Mouse (Mus musculus): Measurements from ENCODE around the gene Psmd2.
"Not testable (repeated sequence)": the region's sequence is repeated elsewhere in the genome, so short reads cannot be mapped to it uniquely, and the experiment has no call there.

Psmd2 gene

DNA sequence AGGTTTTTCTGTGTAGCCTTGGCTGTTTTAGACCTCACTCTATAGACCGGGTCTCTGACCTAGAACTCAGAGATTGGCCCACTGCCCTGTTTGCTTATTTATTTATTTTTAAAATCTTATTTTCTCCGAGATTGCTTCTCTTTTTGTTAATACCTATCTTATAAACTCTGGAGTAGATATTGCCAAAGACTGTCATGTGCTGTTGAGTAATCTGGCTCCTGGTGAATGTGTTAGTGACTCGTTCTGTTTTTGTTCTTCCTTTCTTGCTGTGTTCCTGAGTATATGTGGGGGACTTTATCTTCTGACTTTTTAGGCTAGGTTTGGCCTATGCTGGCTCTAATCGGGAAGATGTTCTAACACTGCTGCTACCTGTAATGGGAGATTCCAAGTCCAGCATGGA, 6.2 kb downstream of the Psmd2 start:
- no peak for DNase-seq (ENCODE audit: low read depth)

DNA sequence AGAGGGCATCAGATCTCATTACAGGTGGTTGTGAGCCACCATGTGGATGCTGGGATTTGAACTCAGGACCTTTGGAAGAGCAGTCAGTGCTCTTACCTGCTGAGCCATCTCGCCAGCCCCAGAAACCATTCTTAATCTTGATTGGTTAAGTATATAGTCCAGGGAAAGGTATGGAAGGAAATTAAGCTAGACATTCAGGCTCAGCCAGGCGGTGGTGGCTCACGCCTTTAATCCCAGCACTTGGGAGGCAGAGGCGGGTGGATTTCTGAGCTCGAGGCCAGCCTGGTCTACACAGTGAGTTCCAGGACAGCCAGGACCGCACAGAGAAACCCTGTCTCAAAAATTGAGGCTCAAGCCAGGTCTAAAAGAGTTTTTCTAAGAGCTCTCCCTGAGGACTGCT, 16.6 kb downstream of the Psmd2 start, which contains the start of gene Eif4g1:
Gene Eif4g1 (plus strand): TSS at position 301 of the 400 bp plus-strand sequence.
- not testable (repeated sequence) for DNase-seq (ENCODE audit: low read depth)

DNA sequence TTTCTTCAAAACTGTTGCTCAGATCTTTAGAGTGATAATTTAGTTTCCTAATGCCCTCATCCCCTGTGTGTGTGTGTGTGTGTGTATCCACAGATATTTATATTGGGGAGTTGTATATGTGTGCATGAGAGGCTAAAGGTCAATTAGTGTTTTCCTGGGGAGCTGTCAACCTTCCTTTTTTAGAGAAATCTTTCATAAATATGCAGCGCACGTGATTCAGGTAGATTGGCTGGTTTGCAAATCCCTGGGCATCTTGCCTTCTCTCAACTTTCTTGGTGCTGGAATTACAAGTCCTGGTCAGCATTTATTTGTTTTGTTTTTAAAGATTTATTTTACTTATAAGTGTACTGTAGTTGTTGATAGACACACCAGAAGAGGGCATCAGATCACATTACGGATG, 18.8 kb downstream of the Psmd2 start:
- no peak for DNase-seq (ENCODE audit: low read depth)

DNA sequence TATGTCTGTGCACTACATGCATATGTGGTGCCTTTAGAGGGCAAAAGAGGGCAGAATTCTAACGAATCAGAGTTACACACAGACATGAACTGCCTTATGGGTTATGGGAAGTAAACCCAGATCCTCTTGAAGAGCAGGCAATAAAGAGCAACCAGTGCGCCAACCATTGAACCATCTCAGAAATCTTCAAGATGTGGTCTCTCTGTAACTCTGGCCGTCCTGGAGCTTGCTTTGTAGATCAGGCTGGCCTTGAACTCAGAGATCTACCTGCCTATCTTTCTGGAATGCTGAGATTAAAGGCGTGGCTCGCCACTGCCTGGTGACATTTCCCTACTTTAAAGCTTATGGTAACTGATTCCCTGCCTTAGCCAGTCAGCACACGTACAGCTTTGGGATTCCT, 20.4 kb downstream of the Psmd2 start:
- no peak for DNase-seq (ENCODE audit: low read depth)

DNA sequence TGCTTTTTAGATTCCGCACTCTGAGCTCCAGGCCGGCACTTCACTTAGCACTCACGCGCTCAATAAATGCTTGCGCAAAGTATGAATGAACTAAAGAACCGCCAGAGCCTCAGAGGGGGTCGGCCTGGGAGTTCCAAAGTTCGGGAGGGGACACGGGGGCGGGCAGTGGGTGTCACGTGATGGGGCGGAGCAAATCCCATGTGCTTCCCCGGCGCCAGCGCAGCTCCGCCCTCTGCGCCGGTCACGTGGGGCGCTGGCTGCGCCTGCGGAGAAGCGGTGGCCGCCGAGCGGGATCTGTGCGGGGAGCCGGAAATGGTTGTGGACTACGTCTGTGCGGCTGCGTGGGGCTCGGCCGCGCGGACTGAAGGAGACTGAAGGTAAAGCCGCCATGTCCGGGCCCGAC, 21.0 kb downstream of the Psmd2 start:
- DNase-seq (ENCODE audit: low read depth), result peak; percentile 90

DNA sequence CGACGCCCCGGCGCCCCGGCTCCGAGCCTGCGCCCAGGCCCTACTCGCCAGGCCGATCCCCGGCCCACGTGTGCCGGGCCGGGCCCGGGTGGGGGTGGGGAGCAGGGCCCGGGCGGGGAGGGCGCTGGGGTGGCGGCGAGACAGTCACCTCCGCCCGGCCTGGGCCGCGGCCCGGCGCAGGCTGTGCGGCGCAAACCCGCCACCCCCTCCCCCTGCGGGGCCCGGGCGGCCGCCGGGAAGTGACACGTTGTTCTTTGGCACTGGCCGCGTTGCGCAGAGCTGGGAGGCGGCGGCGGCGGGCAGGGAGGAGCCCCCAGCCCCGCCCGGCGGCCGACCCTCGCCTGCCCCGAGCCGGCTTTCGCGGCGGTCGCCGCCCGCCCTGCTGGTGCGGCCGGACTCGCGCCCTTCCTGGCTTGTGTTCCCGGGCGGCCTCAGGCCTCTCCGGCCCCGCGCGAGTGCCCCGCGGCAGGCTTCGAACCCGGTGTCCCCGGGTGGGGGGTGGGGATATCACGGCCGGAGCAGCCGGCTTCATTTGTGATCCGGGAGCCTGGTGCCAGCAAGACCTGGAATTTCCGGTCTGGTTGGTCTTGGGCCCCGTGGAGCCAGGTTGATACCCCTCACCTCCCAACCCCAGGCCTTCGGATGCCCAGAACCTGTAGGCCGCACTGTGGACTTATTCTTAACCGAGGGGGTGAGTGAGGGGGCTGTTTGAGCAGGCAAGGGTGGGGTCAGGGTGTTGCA, 21.7 kb downstream of the Psmd2 start:
- no peak for DNase-seq (ENCODE audit: low read depth)

DNA sequence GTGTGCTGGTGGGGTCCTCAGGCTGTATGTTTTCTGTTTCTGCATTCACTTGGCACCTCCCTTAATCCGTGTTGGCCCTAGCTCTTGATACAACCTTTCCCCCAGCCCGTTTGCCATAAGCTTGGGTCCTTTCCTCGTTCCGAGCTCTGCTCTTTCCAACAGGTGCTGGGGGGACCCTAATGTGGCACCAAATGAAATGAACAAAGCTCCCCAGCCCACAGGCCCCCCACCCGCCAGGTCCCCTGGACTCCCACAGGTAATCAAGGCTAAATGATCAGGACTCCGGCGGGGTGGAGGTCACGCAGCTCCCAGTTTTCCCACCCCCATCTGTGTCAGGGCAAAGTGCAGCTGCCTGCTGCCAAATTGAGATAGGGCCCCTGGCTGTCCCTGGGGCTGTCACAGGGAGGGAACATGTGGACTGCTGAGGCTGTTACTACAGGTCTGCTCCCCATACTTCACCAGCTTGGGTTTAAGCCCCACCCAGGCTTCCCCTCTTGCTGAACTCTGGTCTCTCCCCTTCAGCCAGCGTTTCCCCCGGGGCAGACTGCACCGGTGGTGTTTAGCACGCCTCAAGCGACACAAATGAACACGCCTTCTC, 22.4 kb downstream of the Psmd2 start:
- DNase-seq (ENCODE audit: low read depth), result no peak

DNA sequence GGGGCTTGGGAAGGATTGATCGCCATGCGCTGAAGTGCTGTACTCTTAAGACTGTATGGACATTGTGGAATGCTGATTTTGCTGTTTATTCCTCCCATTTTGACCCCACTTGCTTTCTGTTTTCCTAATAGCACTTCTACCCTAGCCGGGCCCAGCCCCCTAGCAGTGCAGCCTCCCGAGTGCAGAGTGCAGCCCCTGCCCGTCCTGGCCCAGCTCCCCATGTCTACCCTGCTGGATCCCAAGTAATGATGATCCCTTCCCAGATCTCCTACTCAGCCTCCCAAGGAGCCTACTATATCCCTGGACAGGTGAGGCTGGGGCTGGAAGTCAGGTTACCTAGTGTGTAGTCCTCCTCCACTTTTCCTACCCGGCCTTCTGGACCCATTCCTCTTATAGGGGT, 23.8 kb downstream of the Psmd2 start:
- no peak for DNase-seq (ENCODE audit: low read depth)

DNA sequence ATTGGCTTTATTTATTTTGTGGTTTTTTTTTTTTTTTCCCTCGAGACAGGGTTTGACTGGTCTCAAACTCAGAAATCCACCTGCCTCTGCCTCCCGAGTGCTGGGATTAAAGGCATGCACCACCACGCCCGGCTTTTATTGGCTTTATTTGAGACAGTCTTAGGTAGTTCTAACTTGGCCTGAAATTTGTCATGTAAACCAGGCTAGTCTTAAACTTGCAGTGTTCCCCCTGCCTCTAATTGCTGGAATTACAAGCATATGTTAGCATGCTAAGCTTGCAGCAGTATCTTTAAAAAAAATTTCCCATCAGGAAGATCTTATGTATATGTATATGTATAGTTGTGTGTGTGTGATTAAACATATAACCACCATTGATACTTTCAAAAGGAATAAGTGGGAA, 25.2 kb downstream of the Psmd2 start:
- no peak for DNase-seq (ENCODE audit: low read depth)

DNA sequence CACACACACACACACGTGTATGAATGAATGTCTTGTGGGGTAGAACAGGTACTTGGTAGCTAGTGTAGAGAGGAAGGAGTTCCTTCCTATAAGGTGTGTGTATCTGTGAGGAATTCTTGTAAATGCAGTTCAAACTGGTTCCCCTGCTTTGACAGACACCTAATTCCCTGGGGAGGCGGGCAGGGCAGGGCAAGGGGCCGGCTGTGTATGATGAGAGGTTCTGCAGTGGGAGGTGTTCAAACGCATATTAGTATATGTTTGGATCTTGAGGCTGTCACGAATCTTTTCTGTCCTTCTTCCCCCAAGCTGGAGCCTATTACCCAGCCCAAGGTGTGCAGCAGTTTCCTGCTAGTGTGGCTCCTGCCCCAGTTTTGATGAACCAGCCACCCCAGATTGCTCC, 25.9 kb downstream of the Psmd2 start:
- DNase-seq (ENCODE audit: low read depth), result no peak

DNA sequence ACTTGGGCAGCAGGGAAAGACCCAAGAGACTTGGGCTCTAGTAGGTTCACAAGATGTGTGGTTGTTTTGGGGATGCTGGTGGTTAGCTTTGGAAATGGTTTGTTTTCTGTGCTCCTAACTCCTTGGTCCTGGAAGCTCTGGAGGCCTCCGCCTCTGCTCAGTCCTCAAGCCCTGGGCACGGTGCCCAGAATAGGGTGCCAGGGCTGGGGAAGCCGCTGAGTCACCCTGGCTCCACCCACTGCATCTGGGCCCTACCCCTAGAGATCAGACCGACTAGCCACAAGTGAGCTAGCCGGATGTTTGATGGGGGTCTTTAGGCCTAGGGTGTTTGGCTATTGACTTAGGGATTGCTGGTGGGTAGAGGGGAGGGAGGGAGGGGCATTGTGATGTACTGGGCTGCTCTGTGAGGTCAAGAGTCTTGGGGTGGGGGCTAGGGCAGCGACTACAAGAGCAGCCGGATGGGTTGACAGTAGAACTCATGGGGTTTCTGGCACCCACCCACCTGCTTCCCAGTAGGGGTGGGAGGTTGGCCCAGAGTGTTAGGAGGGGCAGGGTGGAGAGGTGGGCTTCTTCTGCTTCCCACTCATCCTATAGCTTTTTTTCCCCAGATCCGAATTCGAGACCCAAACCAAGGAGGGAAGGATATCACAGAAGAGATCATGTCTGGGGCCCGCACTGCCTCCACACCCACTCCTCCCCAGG, 26.7 kb downstream of the Psmd2 start:
- no peak for DNase-seq (ENCODE audit: low read depth)

DNA sequence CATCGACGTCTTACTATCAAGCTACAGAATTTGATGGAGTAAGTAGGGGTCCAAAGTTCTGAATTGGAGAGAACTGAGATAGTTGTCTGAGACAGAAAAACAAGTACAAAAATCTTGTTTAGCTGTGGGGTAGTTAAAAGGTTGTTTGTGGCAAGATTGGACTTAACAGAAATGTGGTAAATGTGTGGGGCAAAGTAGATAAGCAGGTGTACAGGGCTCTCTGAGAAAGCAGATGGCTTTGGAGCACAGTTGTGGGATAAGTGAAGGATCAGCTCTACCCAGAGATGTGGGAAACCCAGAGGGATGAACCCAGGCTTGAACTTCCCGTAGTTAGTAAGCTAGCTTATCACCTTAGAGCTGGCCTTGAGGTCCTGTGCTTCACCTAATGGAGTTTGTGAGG, 39.3 kb downstream of the Psmd2 start:
- no peak for DNase-seq (ENCODE audit: low read depth)

DNA sequence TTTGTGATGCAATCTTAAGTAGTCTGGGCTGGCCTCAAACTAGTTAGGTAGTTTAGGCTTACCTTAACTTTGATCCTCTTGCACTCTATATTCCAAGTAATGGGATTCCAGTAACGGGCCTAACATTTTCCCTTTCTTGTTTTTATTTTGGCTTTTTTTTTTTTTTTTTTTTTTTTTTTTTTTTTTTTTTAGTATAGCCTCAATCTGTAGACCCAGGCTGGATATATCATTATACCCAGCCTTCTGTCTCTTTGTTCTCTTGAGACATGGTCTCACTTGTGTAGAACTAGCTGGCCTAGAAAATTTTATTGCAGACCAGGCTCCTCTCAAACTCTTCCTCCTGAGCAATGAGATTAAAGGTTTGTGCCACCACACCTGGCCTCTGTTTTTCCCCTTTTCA, 40.2 kb downstream of the Psmd2 start:
- DNase-seq (ENCODE audit: low read depth), result no peak

DNA sequence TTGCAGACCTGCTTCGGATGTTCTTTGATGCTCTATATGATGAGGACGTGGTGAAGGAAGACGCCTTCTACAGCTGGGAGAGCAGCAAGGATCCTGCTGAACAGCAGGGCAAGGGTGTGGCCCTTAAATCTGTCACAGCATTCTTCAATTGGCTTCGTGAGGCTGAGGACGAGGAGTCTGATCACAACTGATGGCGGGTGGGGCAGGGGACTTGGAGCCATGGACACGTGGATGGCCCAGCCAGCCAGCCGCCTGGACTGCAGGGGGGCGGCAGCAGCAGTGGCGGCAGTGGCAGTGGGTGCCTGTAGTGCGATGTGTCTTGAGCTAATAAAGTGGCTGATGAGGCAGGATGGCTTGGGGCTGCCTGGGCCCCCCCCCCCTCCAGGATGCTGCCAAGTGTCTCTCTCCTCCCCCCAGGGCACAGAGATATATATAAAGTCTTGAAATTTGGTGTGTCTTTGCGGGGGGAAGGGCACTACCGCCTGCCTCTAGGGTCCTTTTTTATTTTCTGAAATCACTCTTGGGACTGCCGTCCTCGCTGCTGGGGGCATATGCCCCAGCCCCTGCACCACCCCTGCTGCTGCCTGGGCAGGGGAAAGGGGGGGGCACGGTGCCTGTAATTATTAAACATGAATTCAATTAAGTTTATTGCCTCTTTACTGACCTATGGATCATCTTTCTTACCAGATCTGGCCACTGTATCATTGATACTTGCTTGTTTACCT, 41.0 kb downstream of the Psmd2 start:
- no peak for DNase-seq (ENCODE audit: low read depth)

DNA sequence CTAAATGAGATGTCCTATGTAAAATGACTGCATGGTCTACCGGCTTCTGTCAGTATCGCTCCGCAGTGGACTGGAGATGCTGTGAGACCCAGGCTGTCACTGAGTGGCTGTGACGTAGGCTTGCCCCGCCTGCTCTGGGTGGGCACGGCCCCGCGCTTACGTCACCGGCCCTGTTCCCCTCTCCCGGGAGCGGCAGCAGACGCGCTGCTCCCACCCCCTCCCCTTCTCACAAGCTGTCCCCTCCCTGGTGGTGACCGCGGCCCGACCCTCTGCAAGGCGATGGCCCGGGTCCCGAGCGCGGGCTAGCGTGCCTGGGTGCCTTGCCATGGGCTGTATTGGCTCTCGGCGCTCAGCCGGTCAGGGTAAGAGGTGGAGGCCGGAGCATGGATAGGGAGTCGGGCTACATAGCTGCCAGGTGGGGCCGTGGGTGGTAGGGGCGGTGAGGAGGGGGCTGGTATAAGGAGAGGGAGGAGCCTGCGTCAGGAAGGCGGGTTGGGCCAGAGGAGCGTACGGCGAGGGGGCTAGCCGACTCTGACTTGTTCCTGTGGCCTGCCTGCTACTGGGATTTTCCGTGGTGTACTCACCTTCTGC, 41.8 kb downstream of the Psmd2 start, which contains the start of gene Fam131a:
Gene Fam131a (plus strand): TSS at position 131 of the 591 bp plus-strand sequence.
- DNase-seq (ENCODE audit: low read depth), result peak; percentile 66

DNA sequence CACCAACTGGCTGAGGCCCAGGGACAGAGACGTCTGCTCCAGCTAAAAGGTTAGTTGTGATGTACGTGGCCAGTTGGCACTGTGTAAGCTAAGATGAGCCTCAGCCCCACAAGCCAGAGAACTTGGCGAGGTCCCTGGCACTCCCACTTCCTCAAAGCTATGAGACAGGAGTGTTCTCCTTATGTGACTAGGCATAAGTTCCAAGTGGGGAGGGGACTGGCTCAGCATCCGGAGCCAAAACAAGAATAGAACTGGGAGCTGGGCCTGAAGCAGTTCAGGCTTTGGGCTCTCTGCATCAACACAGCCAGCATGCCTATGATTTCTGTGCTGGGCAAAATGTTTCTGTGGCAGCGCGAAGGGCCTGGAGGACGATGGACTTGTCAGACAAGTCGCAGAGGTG, 43.3 kb downstream of the Psmd2 start:
- no peak for DNase-seq (ENCODE audit: low read depth)

DNA sequence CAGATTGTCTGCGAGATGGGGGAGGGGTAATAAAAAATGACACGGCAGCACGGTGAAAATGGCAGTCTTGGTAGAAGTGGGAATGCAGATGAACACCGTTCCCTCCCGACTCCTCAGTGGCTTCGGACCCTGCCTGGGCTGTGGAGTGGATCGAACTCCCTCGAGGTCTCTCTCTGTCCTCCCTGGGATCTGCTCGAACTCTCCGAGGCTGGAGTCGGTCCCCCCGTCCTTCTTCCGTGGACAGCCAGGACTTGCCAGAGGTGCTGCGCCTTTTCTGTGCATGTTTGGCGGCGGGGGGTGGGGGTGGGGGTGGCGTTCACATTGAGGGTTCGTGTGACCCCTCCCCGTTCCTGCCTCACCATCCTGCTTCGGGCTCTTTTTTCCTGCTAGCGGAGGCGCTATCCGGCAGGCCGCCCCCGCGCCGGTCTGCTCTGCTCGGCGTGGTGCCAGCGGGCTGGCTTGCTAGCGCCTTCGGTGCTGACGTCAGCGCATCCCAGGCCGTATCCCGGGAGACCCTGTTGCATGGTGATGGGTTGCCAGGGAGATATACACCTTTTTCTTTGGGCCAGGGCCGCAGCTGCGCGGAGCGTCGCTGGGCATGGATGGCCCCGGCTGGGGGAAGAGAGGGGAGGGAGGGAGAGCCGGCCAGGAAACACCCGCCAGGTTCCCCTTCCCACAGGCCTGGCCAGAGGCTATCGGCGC, 44.3 kb downstream of the Psmd2 start:
- DNase-seq (ENCODE audit: low read depth), result no peak

DNA sequence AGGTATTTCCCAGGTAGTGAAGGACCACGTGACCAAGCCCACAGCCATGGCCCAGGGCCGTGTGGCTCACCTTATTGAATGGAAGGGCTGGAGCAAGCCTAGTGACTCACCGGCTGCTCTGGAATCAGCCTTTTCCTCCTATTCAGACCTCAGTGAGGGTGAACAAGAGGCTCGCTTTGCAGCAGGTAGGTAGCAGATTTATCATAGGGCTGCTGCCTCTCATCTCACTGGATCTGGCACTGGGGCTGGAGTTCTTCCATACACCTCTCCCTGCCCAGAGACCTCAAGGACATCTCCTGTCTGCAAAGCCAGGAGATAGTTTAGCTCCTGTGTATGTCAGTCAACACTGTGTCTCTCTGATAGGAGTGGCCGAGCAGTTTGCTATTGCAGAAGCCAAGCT, 47.8 kb downstream of the Psmd2 start:
- DNase-seq (ENCODE audit: low read depth), result no peak

DNA sequence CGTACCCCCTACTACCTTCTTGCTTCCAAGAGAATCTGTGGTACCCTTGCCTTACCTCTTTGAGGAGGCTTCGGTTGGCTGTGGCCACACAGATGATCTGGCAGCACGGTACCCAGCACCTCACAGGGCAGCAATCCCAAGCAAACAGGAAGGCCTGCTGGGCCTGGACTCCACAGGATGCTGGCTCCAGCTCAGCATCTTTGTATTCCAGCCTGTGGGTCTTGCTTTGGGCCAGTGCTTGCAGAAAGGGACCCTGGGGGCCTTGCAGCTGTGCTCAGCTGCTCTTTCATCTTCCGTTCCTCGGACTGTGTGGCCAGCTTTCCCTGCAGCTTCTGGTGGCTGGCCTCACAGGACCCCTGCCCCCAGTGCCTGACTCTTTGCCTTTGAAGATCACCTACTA, 48.6 kb downstream of the Psmd2 start:
- DNase-seq (ENCODE audit: low read depth), result no peak

DNA sequence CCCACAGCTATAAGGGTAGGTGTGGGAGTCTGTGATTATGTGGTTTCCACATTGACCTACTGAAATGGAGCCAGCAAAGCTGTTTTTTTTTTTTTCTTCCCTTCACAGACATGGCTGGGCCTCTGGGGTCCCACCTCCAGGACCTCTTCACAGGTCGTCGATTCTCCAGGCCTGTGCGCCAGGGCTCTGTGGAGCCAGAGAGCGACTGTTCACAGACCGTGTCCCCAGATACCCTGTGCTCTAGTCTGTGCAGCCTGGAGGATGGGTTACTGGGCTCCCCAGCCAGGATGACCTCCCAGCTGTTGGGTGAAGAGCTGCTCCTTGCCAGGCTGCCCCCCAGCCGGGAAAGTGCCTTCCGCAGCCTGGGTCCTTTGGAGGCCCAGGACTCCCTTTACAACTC, 49.9 kb downstream of the Psmd2 start:
- no peak for DNase-seq (ENCODE audit: low read depth)

DNA sequence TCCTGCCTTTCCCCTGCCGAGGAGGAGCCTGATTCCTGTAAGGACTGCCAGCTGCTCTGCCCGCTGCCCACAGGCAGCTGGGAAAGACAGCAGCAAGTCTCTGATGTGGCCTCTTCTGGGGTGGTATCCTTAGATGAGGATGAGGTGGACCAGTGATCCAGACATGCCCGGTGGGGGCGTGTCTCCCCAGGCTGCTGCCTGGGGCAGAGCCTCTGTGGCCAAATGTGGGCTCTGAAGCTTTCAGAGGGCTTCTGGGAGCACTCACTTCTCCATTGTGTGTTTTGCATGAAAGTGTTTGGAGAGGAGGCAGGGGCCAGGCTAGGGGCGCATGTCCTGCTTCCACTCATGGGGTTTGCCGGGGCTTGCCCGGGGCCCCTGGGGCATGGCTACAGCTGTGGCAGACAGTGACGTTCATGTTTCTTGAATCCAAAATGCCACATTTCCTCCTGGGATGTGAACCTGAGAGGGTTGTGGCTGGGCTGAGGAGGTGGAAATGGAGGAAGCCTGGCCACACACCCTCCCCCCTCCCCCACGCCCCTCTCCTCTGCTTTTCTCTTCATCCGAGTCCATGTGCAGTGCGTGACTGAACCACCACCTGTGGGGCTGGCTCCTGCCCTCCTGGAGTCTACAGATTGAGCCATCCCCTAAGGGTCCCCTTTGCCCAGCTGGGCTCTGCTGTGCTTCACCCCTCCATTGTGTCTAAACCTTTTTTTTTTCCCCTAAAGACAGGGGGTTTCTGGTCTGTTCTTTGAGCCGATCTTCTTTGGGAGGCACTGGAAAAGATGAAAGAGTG, 50.5 kb downstream of the Psmd2 start:
- DNase-seq (ENCODE audit: low read depth), result no peak
